Mouse (Mus musculus) megakaryocyte, embryonic 14.5 days (primary cell): Measurements from ENCODE around the gene Egfl7. TPM values are rescaled to one million over a fixed set of nuclear protein-coding genes. Genes with fewer than 3 reads are reported as not detected.

Experiments used
- H3K27me3 ChIP-seq: replicated peaks from 2 replicates; pipeline ENCODE3; 2012; ENCODE audit warnings: inconsistent platforms
- H3K36me3 ChIP-seq: replicated peaks from 2 replicates; pipeline ENCODE3; 2012; ENCODE audit warnings: low read length, inconsistent platforms, mixed read lengths
- H3K4me1 ChIP-seq: 2 replicates; pipeline ENCODE4 v1.6.1; 2012; ENCODE audit warnings: inconsistent platforms
- H3K4me3 ChIP-seq: replicated peaks from 2 replicates; pipeline ENCODE3; 2012; ENCODE audit warnings: moderate library complexity, mild to moderate bottlenecking, inconsistent platforms
- H3K9me3 ChIP-seq: 2 replicates; pipeline ENCODE4 v1.6.1; 2012; ENCODE audit warnings: inconsistent platforms
- FLI1 ChIP-seq: IDR thresholded peaks from 2 replicates; pipeline ENCODE4 v1.6.1; 2012; ENCODE audit warnings: low read length, inconsistent platforms, mixed read lengths
- GATA1 ChIP-seq: IDR thresholded peaks from 3 replicates; pipeline ENCODE4 v1.6.1; 2012; ENCODE audit warnings: mixed read lengths, low read length, inconsistent platforms, borderline replicate concordance
- polyA plus RNA-seq: library from polyadenylated mRNA; stranded (reverse); fragments of >175 nt; gene quantifications from 2 replicates; pipeline ENCODE4 v1.2.3, GENCODE M21; 2012; ENCODE audit warnings: low replicate concordance; ENCODE audit not compliant: insufficient read depth

The Egfl7 gene
- polyA plus RNA-seq, 1 experiment: 90.5 TPM

- Histone ChIP-seq H3K9me3 (no peaks in the 10 kb centered on the region), H3K36me3 (no peaks in the 10 kb centered on the region), H3K4me1 (peaks cover 45% of the 10 kb centered on the region), H3K27me3 (peaks cover 52% of the 10 kb centered on the region), H3K4me3 (no peak overlapping the region)
- no peak for TF ChIP-seq FLI1
- no peak for TF ChIP-seq GATA1
Observed at GRCm38 (mm10) chr2:26560506-26560905, 19.3 kb upstream of the Egfl7 start.

DNA sequence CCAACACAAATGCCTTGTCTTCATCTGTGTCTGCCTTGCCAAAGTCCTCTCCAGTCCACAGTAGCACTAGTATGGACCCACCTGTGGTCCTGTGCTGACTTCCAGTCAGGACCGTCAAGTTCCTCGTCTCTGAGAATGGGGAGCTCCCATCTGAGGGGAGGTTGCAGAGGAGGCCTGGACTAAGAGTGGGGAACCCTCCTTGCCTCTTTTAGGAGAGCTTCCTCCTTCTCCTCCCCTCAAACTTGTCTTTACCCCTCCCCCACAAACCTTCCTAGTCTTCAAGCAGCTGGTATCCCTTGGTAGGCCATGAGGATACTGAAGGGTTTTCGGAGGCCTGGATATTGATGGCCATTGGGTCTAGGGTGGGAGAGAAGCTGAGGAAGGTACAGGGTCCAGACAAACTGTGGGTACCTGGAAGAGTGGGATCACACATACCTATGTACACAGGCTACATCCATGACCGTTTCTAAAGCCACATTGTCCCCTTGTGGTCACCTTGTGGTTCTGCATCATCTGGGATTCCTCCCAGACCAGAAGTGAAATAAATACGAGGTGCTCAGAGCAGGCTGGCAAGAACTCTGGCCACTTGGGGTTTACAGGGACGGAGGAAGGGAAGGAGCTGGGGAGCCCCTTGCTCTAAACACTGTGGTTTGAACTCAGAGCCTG lies 18.3 kb upstream of the Egfl7 start:
- H3K9me3 ChIP-seq: no peaks in the 10 kb centered on the region
- peaks cover 43% of the 10 kb centered on the region for H3K27me3 ChIP-seq

GRCm38 (mm10) chr2:26566221-26566620 lies 13.6 kb upstream of the Egfl7 start:
- Histone ChIP-seq H3K4me1 (peaks cover 60% of the 10 kb centered on the region), H3K9me3 (no peaks in the 10 kb centered on the region), H3K4me3 (peak overlapping the region; percentile 74), H3K36me3 (no peaks in the 10 kb centered on the region), H3K27me3 (peaks cover 14% of the 10 kb centered on the region)
- TF ChIP-seq GATA1 (no peak), FLI1 (no peak)

More for the DNA sequence above, 18.3 kb upstream of the Egfl7 start:
- Histone ChIP-seq H3K36me3 (no peaks in the 10 kb centered on the region), H3K4me3 (no peak overlapping the region), H3K4me1 (peaks cover 43% of the 10 kb centered on the region)
- TF ChIP-seq FLI1 (no peak), GATA1 (no peak)

GRCm38 (mm10) chr2:26570034-26570433 lies 9.8 kb upstream of the Egfl7 start:
- H3K4me1 ChIP-seq: peaks cover 79% of the 10 kb centered on the region
- no peak for TF ChIP-seq FLI1
- no peak for TF ChIP-seq GATA1
- H3K4me3 ChIP-seq: peak overlapping the region; percentile 28
- H3K27me3 ChIP-seq: no peaks in the 10 kb centered on the region
- H3K36me3 ChIP-seq: no peaks in the 10 kb centered on the region
- no peaks in the 10 kb centered on the region for H3K9me3 ChIP-seq

- Histone ChIP-seq H3K4me1 (peaks cover 87% of the 10 kb centered on the region), H3K4me3 (peak overlapping the region; percentile 84), H3K27me3 (no peaks in the 10 kb centered on the region), H3K9me3 (no peaks in the 10 kb centered on the region), H3K36me3 (no peaks in the 10 kb centered on the region)
- TF ChIP-seq FLI1 (no peak), GATA1 (no peak)
Observed at GRCm38 (mm10) chr2:26571400-26571799, 8.4 kb upstream of the Egfl7 start.

- Histone ChIP-seq H3K9me3 (no peaks in the 10 kb centered on the region), H3K4me3 (peak overlapping the region; percentile 84), H3K27me3 (no peaks in the 10 kb centered on the region), H3K4me1 (peaks cover 88% of the 10 kb centered on the region), H3K36me3 (no peaks in the 10 kb centered on the region)
- TF ChIP-seq GATA1 (peak; percentile 79; the same call in 2 of the 3 replicates), FLI1 (0 out of 2 replicates have a peak, but pooled peaks have one; percentile 24)
Observed at GRCm38 (mm10) chr2:26571826-26572225, 8.0 kb upstream of the Egfl7 start.

DNA sequence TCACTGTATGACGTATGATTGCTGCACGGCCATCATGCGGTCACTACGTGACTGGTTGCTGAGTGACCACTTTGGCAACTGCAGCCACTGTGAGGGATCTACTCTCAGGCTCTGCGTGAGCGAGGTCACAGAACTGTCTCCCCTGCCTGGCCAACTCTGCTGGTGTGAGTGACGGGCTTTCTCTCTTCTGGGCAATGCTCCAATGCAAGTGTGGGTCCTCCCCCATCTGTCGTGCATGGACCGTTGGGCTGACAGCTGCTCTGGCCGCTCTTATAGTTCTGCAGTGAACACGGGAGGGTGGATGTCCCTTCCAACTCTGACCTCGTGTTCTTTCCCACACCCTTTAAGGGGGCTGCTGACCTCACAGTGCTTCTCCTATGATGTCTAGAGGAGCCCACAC lies 6.4 kb upstream of the Egfl7 start:
- Histone ChIP-seq H3K36me3 (no peaks in the 10 kb centered on the region), H3K4me3 (peak overlapping the region; percentile 70), H3K4me1 (peaks cover 99% of the 10 kb centered on the region), H3K9me3 (no peaks in the 10 kb centered on the region), H3K27me3 (no peaks in the 10 kb centered on the region)
- no peak for TF ChIP-seq GATA1
- TF ChIP-seq FLI1: no peak

DNA sequence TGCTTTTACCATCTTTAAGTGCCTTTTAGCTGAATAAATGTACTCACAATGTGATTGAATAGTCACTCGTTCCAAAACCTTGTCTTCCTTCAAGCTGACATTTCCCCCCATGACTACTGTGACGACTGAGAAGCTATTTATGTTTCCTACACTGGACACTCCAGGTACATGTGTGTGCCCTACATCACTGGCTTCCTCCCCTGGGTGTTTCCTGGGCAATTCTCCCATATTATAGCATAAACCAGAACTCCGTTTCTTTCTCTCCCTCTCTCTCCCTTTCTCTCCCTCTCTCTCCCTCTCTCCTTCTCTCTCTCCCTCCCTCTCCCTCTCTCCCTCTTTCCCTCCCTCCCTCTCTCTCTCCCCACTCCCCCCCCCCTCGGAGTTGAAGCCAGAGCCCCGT lies 6.0 kb upstream of the Egfl7 start:
- peaks cover 100% of the 10 kb centered on the region for H3K4me1 ChIP-seq
- no peaks in the 10 kb centered on the region for H3K9me3 ChIP-seq
- H3K27me3 ChIP-seq: peaks cover under 1% of the 10 kb centered on the region
- no peak for TF ChIP-seq FLI1
- TF ChIP-seq GATA1: no peak
- peak overlapping the region; percentile 44 for H3K4me3 ChIP-seq
- no peaks in the 10 kb centered on the region for H3K36me3 ChIP-seq

DNA sequence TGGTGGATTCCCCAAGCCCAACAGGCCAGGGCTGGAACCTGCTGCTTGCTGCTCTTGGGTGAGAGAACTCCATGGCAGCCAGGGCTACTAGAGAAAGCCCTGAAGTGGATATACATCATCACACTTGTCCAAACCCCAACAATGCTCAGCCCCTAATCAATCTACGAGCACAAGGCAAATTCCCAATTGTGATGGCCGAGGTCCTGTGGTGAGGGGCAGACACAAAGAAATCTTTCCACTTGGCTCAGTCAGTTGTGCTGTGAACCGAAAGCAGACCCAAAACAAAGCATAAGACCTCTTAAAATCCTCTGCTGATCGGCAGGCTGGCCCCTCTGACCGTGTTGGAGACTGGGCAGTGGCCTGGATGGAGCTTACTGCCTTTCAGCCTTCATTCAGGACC lies 5.0 kb upstream of the Egfl7 start:
- H3K4me1 ChIP-seq: peaks cover 100% of the 10 kb centered on the region
- H3K36me3 ChIP-seq: no peaks in the 10 kb centered on the region
- TF ChIP-seq FLI1: no peak
- TF ChIP-seq GATA1: no peak
- no peaks in the 10 kb centered on the region for H3K9me3 ChIP-seq
- no peak overlapping the region for H3K4me3 ChIP-seq
- H3K27me3 ChIP-seq: peaks cover 6% of the 10 kb centered on the region

- TF ChIP-seq GATA1: no peak
- no peak for TF ChIP-seq FLI1
- Histone ChIP-seq H3K4me1 (peaks cover 100% of the 10 kb centered on the region), H3K4me3 (peak overlapping the region; percentile 31)
Observed at GRCm38 (mm10) chr2:26575378-26575777, 4.4 kb upstream of the Egfl7 start.

More at GRCm38 (mm10) chr2:26575378-26575777, 4.4 kb upstream of the Egfl7 start:
- Histone ChIP-seq H3K27me3 (peaks cover 11% of the 10 kb centered on the region), H3K36me3 (no peaks in the 10 kb centered on the region), H3K9me3 (no peaks in the 10 kb centered on the region)
